Mouse (Mus musculus): ENCODE data around the gene Ccdc151. TPM values are rescaled to one million over a fixed set of nuclear protein-coding genes. Genes with fewer than 3 reads are reported as not detected.

The Ccdc151 gene
- polyA plus RNA-seq, 1 experiment = 6.7 TPM

- no peak for DNase-seq (ENCODE audit: low read depth)
- TF ChIP-seq POLR2A (IDR thresholded peaks at IDR 0.05; ENCODE audit: borderline replicate concordance, extremely low read depth, insufficient read depth, insufficient read length, poor library complexity, severe bottlenecking) (no peak), CTCF (IDR thresholded peaks at IDR 0.05; ENCODE audit: borderline replicate concordance, extremely low read depth, insufficient read depth, insufficient read length) (no peak)
Measured at GRCm38 (mm10) chr9:22030386-22030785, 28.0 kb upstream of the Ccdc151 start.

GRCm38 (mm10) chr9:22028467-22028866, 26.0 kb upstream of the Ccdc151 start:
- TF ChIP-seq CTCF (IDR thresholded peaks at IDR 0.05; ENCODE audit: borderline replicate concordance, extremely low read depth, insufficient read depth, insufficient read length) (no peak), POLR2A (IDR thresholded peaks at IDR 0.05; ENCODE audit: borderline replicate concordance, extremely low read depth, insufficient read depth, insufficient read length, poor library complexity, severe bottlenecking) (no peak)
- DNase-seq (ENCODE audit: low read depth) = peak; percentile 33

DNA sequence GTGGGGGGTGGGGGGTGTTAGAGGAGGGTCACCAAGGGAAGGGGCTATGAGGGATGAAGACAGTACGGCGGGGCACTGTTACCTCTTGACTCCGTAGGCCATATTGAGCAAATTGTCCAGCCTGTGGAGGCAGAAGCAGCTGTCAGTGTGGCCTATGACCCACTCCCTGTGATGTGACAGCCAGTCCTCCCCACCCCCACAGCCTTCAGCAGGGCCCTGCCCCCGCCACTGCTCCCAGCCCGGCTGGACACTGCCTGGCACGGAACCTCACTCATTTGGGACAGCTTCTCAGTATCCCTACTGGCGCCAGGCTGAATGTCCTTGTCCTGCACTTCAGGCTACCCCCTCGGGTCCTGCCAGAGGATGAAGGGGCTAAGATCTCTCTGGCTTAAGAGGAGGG, 22.2 kb upstream of the Ccdc151 start:
- TF ChIP-seq POLR2A (IDR thresholded peaks at IDR 0.05; ENCODE audit: borderline replicate concordance, extremely low read depth, insufficient read depth, insufficient read length, poor library complexity, severe bottlenecking) (no peak), CTCF (IDR thresholded peaks at IDR 0.05; ENCODE audit: borderline replicate concordance, extremely low read depth, insufficient read depth, insufficient read length) (no peak)
- no peak for DNase-seq (ENCODE audit: low read depth)

- TF ChIP-seq POLR2A (IDR thresholded peaks at IDR 0.05; ENCODE audit: borderline replicate concordance, extremely low read depth, insufficient read depth, insufficient read length, poor library complexity, severe bottlenecking) (no peak), CTCF (IDR thresholded peaks at IDR 0.05; ENCODE audit: borderline replicate concordance, extremely low read depth, insufficient read depth, insufficient read length) (no peak)
- no peak for DNase-seq (ENCODE audit: low read depth)
Measured at GRCm38 (mm10) chr9:22017208-22017825, 14.9 kb upstream of the Ccdc151 start.

GRCm38 (mm10) chr9:22016245-22016644, 13.8 kb upstream of the Ccdc151 start:
- TF ChIP-seq CTCF (IDR thresholded peaks at IDR 0.05; ENCODE audit: borderline replicate concordance, extremely low read depth, insufficient read depth, insufficient read length) (no peak), POLR2A (IDR thresholded peaks at IDR 0.05; ENCODE audit: borderline replicate concordance, extremely low read depth, insufficient read depth, insufficient read length, poor library complexity, severe bottlenecking) (no peak)
- no peak for DNase-seq (ENCODE audit: low read depth)

DNA sequence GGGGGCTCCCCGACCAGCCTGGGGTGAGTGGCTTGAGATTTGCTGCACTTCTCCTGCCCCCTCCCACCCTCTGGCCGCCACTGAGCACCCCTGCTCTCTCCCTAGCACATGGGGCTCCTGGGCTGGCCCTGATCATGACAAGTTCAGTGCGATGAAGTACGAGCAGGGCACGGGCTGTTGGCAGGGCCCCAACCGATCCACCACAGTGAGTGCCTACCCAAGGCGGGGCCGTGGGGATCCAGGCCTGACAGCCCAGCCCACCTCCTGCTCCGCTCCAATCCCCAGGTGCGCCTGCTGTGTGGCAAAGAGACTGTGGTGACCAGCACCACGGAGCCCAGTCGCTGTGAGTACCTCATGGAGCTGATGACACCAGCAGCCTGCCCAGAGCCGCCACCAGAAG, 10.3 kb upstream of the Ccdc151 start:
- TF ChIP-seq POLR2A (IDR thresholded peaks at IDR 0.05; ENCODE audit: borderline replicate concordance, extremely low read depth, insufficient read depth, insufficient read length, poor library complexity, severe bottlenecking) = no peak
- TF ChIP-seq CTCF (IDR thresholded peaks at IDR 0.05; ENCODE audit: borderline replicate concordance, extremely low read depth, insufficient read depth, insufficient read length) = no peak
- no peak for DNase-seq (ENCODE audit: low read depth)

DNA sequence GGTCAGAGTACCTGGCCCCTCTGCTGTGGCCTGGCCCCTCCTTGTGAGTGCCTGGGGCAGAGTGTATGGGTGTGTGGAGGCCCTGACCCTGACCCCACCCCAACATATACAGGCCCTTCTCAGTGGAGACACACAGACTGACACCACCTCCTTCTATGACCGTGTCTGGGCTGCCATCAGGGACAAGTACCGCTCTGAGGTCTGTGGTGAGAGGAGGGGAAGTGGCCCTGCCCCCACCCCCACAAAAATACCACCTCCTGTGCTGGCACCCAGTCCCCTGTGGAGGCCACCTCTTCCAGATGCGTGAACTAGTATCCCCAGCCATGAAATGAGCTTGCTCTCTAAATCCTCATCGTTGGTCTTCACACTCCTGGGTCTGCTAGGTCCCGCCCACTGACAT, 8.6 kb upstream of the Ccdc151 start:
- TF ChIP-seq POLR2A (IDR thresholded peaks at IDR 0.05; ENCODE audit: borderline replicate concordance, extremely low read depth, insufficient read depth, insufficient read length, poor library complexity, severe bottlenecking) (no peak), CTCF (IDR thresholded peaks at IDR 0.05; ENCODE audit: borderline replicate concordance, extremely low read depth, insufficient read depth, insufficient read length) (no peak)
- no peak for DNase-seq (ENCODE audit: low read depth)

- no peak for DNase-seq (ENCODE audit: low read depth)
- TF ChIP-seq POLR2A (IDR thresholded peaks at IDR 0.05; ENCODE audit: borderline replicate concordance, extremely low read depth, insufficient read depth, insufficient read length, poor library complexity, severe bottlenecking) (no peak), CTCF (IDR thresholded peaks at IDR 0.05; ENCODE audit: borderline replicate concordance, extremely low read depth, insufficient read depth, insufficient read length) (no peak)
Measured at GRCm38 (mm10) chr9:22004546-22004945, 2.1 kb upstream of the Ccdc151 start.

DNA sequence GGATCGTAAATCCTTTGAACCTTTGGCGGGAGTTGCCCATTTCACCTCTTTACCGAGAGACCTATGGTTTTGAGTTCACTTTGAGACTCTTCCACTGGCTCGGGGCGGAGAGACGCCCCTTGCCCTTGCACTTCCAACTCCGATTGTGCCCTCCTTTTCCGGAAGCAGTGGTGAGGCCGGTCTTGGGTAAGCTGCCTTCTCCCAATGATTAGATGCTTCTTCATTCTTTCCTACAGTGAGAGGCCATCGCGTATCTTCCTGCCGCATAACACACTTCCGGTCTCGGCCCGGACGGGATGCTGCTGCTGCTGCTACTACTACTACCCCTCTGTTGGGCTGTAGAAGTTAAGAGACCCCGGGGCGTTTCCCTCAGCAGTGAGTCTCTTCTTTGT, 725 bp upstream of the Ccdc151 start:
- DNase-seq (ENCODE audit: low read depth) = no peak
- TF ChIP-seq POLR2A (IDR thresholded peaks at IDR 0.05; ENCODE audit: borderline replicate concordance, extremely low read depth, insufficient read depth, insufficient read length, poor library complexity, severe bottlenecking) = no peak
- TF ChIP-seq CTCF (IDR thresholded peaks at IDR 0.05; ENCODE audit: borderline replicate concordance, extremely low read depth, insufficient read depth, insufficient read length) = no peak

GRCm38 (mm10) chr9:22001633-22002032, 801 bp downstream of the Ccdc151 start:
- no peak for DNase-seq (ENCODE audit: low read depth)
- no peak for TF ChIP-seq POLR2A (IDR thresholded peaks at IDR 0.05; ENCODE audit: borderline replicate concordance, extremely low read depth, insufficient read depth, insufficient read length, poor library complexity, severe bottlenecking)
- no peak for TF ChIP-seq CTCF (IDR thresholded peaks at IDR 0.05; ENCODE audit: borderline replicate concordance, extremely low read depth, insufficient read depth, insufficient read length)

DNA sequence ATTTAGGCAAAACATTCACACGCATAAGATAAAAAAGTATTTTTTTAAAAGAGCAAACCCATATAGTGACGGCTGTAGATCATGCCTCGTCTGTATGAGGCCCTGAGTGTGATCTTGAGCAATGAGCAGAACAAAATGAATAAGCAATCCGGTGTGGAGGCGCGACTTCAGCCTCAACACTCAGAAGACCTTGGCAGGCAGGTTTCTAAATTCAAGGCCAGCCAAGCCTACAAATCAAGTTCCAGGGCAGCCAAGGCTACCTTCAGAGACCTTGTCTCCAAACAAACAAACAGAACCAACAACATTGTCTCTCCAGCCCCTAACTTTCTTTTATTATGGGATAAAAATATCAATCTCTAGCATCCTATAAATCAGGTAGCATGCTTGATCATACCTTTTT, 2.1 kb downstream of the Ccdc151 start:
- DNase-seq (ENCODE audit: low read depth) = no peak
- no peak for TF ChIP-seq POLR2A (IDR thresholded peaks at IDR 0.05; ENCODE audit: borderline replicate concordance, extremely low read depth, insufficient read depth, insufficient read length, poor library complexity, severe bottlenecking)
- TF ChIP-seq CTCF (IDR thresholded peaks at IDR 0.05; ENCODE audit: borderline replicate concordance, extremely low read depth, insufficient read depth, insufficient read length) = no peak

DNA sequence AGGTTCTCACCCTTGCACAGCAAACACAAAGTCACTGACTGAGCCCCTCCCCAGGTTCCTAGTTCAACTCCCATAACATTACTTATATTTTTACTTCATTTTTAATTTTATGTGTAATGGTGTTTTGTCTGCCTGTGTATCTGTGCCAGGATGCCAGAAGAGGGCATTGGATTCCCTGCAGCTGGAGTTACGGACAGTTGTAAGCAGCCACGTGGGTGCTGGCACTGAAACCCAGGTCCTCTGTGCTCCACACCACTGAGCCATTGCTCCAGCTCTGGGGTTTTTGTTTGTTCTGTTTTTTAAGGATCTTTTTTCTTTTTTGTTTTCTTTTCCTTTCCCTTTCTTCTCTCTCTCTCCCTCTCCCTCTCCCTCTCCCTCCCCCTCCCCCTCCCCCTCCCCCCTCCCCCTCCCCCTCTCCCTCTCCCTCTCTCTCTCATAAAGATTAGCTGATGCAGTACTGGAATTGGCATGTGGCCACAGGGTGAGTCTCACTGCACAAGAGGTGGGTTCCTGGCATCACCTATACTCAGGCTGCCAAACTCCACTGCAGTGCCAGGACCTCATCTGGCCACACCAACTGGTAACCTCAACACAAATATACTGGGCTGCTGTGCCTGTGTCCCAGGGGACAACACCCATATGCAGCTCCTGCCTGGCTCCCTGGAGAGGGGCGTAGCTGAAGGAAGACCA, 6.1 kb downstream of the Ccdc151 start:
- TF ChIP-seq POLR2A (IDR thresholded peaks at IDR 0.05; ENCODE audit: borderline replicate concordance, extremely low read depth, insufficient read depth, insufficient read length, poor library complexity, severe bottlenecking) (no peak), CTCF (IDR thresholded peaks at IDR 0.05; ENCODE audit: borderline replicate concordance, extremely low read depth, insufficient read depth, insufficient read length) (no peak)
- no peak for DNase-seq (ENCODE audit: low read depth)

Data from brain, embryonic 14.5 days (tissue).